Mouse (Mus musculus): Measurements from ENCODE around the gene Slc22a4. TPM values are rescaled to one million over a fixed set of nuclear protein-coding genes. Genes with fewer than 3 reads are reported as not detected.

Slc22a4 gene
- polyA plus RNA-seq, 1 experiment = 6.8 TPM

GRCm38 (mm10) chr11:54028997-54029396 is 1.1 kb upstream of the Slc22a4 start:
- TF ChIP-seq CTCF (IDR thresholded peaks at IDR 0.05; ENCODE audit: extremely low read depth, insufficient read depth, low read length) (no peak), POLR2A (IDR thresholded peaks at IDR 0.05; ENCODE audit: extremely low read depth, insufficient read depth, low read length) (no peak)
- no peaks in the 10 kb centered on the region for H3K4me1 ChIP-seq (ENCODE audit: control insufficient read depth, insufficient read depth, low read length)
- H3K27ac ChIP-seq (ENCODE audit: insufficient read depth, low read length) = no peak overlapping the region
- no peak overlapping the region; the same call in 1 of the 2 replicates for H3K4me3 ChIP-seq (ENCODE audit: insufficient read depth, low read length)

- H3K27ac ChIP-seq (ENCODE audit: insufficient read depth, low read length) = no peak overlapping the region
- no peak for TF ChIP-seq POLR2A (IDR thresholded peaks at IDR 0.05; ENCODE audit: extremely low read depth, insufficient read depth, low read length)
- TF ChIP-seq CTCF (IDR thresholded peaks at IDR 0.05; ENCODE audit: extremely low read depth, insufficient read depth, low read length) = no peak
- H3K4me3 ChIP-seq (ENCODE audit: insufficient read depth, low read length) = peak overlapping the region; percentile 55
- H3K4me1 ChIP-seq (ENCODE audit: control insufficient read depth, insufficient read depth, low read length) = no peaks in the 10 kb centered on the region
These were observed 503 bp downstream of the Slc22a4 start for GRCm38 (mm10) chr11:54027131-54028043.

- Histone ChIP-seq H3K4me3 (ENCODE audit: insufficient read depth, low read length) (no peak overlapping the region), H3K27ac (ENCODE audit: insufficient read depth, low read length) (no peak overlapping the region), H3K4me1 (ENCODE audit: control insufficient read depth, insufficient read depth, low read length) (no peaks in the 10 kb centered on the region)
- no peak for TF ChIP-seq POLR2A (IDR thresholded peaks at IDR 0.05; ENCODE audit: extremely low read depth, insufficient read depth, low read length)
- no peak for TF ChIP-seq CTCF (IDR thresholded peaks at IDR 0.05; ENCODE audit: extremely low read depth, insufficient read depth, low read length)
These were observed 1.3 kb downstream of the Slc22a4 start for GRCm38 (mm10) chr11:54026491-54027041.

GRCm38 (mm10) chr11:54021396-54022093 is 6.3 kb downstream of the Slc22a4 start:
- H3K27ac ChIP-seq (ENCODE audit: insufficient read depth, low read length) = no peak overlapping the region
- H3K4me1 ChIP-seq (ENCODE audit: control insufficient read depth, insufficient read depth, low read length) = no peaks in the 10 kb centered on the region
- TF ChIP-seq POLR2A (IDR thresholded peaks at IDR 0.05; ENCODE audit: extremely low read depth, insufficient read depth, low read length) = no peak
- TF ChIP-seq CTCF (IDR thresholded peaks at IDR 0.05; ENCODE audit: extremely low read depth, insufficient read depth, low read length) = no peak
- no peak overlapping the region for H3K4me3 ChIP-seq (ENCODE audit: insufficient read depth, low read length)

GRCm38 (mm10) chr11:54018893-54019732 is 8.8 kb downstream of the Slc22a4 start:
- H3K4me3 ChIP-seq (ENCODE audit: insufficient read depth, low read length) = no peak overlapping the region
- no peak overlapping the region for H3K27ac ChIP-seq (ENCODE audit: insufficient read depth, low read length)
- TF ChIP-seq CTCF (IDR thresholded peaks at IDR 0.05; ENCODE audit: extremely low read depth, insufficient read depth, low read length) (no peak), POLR2A (IDR thresholded peaks at IDR 0.05; ENCODE audit: extremely low read depth, insufficient read depth, low read length) (no peak)
- H3K4me1 ChIP-seq (ENCODE audit: control insufficient read depth, insufficient read depth, low read length) = no peaks in the 10 kb centered on the region

- Histone ChIP-seq H3K4me3 (ENCODE audit: insufficient read depth, low read length) (no peak overlapping the region), H3K4me1 (ENCODE audit: control insufficient read depth, insufficient read depth, low read length) (no peaks in the 10 kb centered on the region), H3K27ac (ENCODE audit: insufficient read depth, low read length) (no peak overlapping the region)
- TF ChIP-seq CTCF (IDR thresholded peaks at IDR 0.05; ENCODE audit: extremely low read depth, insufficient read depth, low read length) (no peak), POLR2A (IDR thresholded peaks at IDR 0.05; ENCODE audit: extremely low read depth, insufficient read depth, low read length) (no peak)
These were observed 10.3 kb downstream of the Slc22a4 start for GRCm38 (mm10) chr11:54017596-54017995.

- Histone ChIP-seq H3K4me3 (ENCODE audit: insufficient read depth, low read length) (no peak overlapping the region), H3K27ac (ENCODE audit: insufficient read depth, low read length) (no peak overlapping the region), H3K4me1 (ENCODE audit: control insufficient read depth, insufficient read depth, low read length) (no peaks in the 10 kb centered on the region)
- TF ChIP-seq POLR2A (IDR thresholded peaks at IDR 0.05; ENCODE audit: extremely low read depth, insufficient read depth, low read length) (no peak), CTCF (IDR thresholded peaks at IDR 0.05; ENCODE audit: extremely low read depth, insufficient read depth, low read length) (no peak)
These were observed 11.8 kb downstream of the Slc22a4 start for GRCm38 (mm10) chr11:54016051-54016450.

- H3K4me1 ChIP-seq (ENCODE audit: control insufficient read depth, insufficient read depth, low read length) = no peaks in the 10 kb centered on the region
- H3K4me3 ChIP-seq (ENCODE audit: insufficient read depth, low read length) = no peak overlapping the region
- TF ChIP-seq POLR2A (IDR thresholded peaks at IDR 0.05; ENCODE audit: extremely low read depth, insufficient read depth, low read length) (no peak), CTCF (IDR thresholded peaks at IDR 0.05; ENCODE audit: extremely low read depth, insufficient read depth, low read length) (no peak)
- no peak overlapping the region for H3K27ac ChIP-seq (ENCODE audit: insufficient read depth, low read length)
These were observed 14.9 kb downstream of the Slc22a4 start for GRCm38 (mm10) chr11:54012961-54013360.

- Histone ChIP-seq H3K27ac (ENCODE audit: insufficient read depth, low read length) (no peak overlapping the region), H3K4me1 (ENCODE audit: control insufficient read depth, insufficient read depth, low read length) (no peaks in the 10 kb centered on the region), H3K4me3 (ENCODE audit: insufficient read depth, low read length) (no peak overlapping the region)
- TF ChIP-seq CTCF (IDR thresholded peaks at IDR 0.05; ENCODE audit: extremely low read depth, insufficient read depth, low read length) (no peak), POLR2A (IDR thresholded peaks at IDR 0.05; ENCODE audit: extremely low read depth, insufficient read depth, low read length) (no peak)
These were observed 16.6 kb downstream of the Slc22a4 start for GRCm38 (mm10) chr11:54011255-54011654.

All from cortical plate, adult 2 months (tissue).